Mouse (Mus musculus) liver, embryonic 14.5 days (tissue): ENCODE measurements at regions not wholly inside any gene's neighbourhood (a gene's known extent, or its start where the extent isn't known, plus 50 kb on each side); places are given as distances from the start of the nearest gene placed in this dataset.
"Not testable (repeated sequence)": the region's sequence is repeated elsewhere in the genome, so short reads cannot be mapped to it uniquely, and the experiment has no call there.

Experiments used
- ATAC-seq: fragments of 200-750 bp; cut with Nextera tagmentation; 2 replicates; pipeline ENCODE4 v1.8.0; 2017; ENCODE audit warnings: moderate number of reproducible peaks, mild to moderate bottlenecking, moderate library complexity; ENCODE audit not compliant: insufficient read depth
- DNase-seq, 3 experiments: peaks; one replicate each; pipeline ENCODE4 v3.0.0-alpha.2; 2012 to 2013; ENCODE audit warnings: low read depth in 3 of 3, low spot score in 3 of 3
- H3K27ac ChIP-seq: fragments of 300-500 bp; sonication (generic); 2 replicates; pipeline ENCODE4 v1.5.1; 2014; ENCODE audit warnings: moderate library complexity, mild to moderate bottlenecking, control low read depth, inconsistent platforms
- H3K27me3 ChIP-seq: fragments of 300-500 bp; sonication (generic); 2 replicates; pipeline ENCODE4 v1.6.1; 2014; ENCODE audit warnings: mild to moderate bottlenecking, low read length, moderate library complexity; ENCODE audit not compliant: control insufficient read depth, insufficient read depth
- H3K36me3 ChIP-seq: fragments of 300-500 bp; sonication (generic); replicated peaks from 2 replicates; pipeline ENCODE4 v1.6.1; 2014; ENCODE audit warnings: low read depth; ENCODE audit not compliant: control insufficient read depth, insufficient read depth
- H3K4me1 ChIP-seq, 2 experiments: fragments of 200-500 bp in 1 of 2; fragments of 300-500 bp in 1 of 2; sonication (generic) in 1 of 2; replicated peaks; 2 replicates each; pipeline ENCODE4 v1.6.1; 2012 to 2014; ENCODE audit warnings: antibody characterized with exemption in 1 of 2, inconsistent platforms in 1 of 2, low read length in 1 of 2; ENCODE audit not compliant: control insufficient read depth in 2 of 2, insufficient read depth in 2 of 2
- H3K4me2 ChIP-seq: fragments of 300-500 bp; sonication (generic); 2 replicates; pipeline ENCODE4 v1.6.1; 2014; ENCODE audit warnings: low read depth, mild to moderate bottlenecking, control low read depth, moderate library complexity
- H3K4me3 ChIP-seq, 2 experiments: fragments of 200-500 bp in 1 of 2; fragments of 300-500 bp in 1 of 2; sonication (generic) in 1 of 2; 2 replicates each; pipeline ENCODE4 v1.5.1; 2012 to 2014; ENCODE audit warnings: low read depth in 2 of 2, low read length in 2 of 2, mild to moderate bottlenecking in 2 of 2, control low read depth in 1 of 2, inconsistent platforms in 1 of 2, moderate library complexity in 1 of 2; ENCODE audit not compliant: insufficient read depth in 1 of 2
- H3K9ac ChIP-seq: fragments of 300-500 bp; sonication (generic); replicated peaks from 2 replicates; pipeline ENCODE4 v1.6.1; 2014; ENCODE audit warnings: mild to moderate bottlenecking, control low read depth, moderate library complexity
- H3K9me3 ChIP-seq: fragments of 300-500 bp; sonication (generic); 2 replicates; pipeline ENCODE4 v1.6.1; 2016; ENCODE audit warnings: low read length, mixed read lengths; ENCODE audit not compliant: control insufficient read depth
- CTCF ChIP-seq: IDR thresholded peaks from 2 replicates; pipeline ENCODE4 v1.5.1; 2016; ENCODE audit warnings: antibody characterized with exemption, low read depth, control low read depth
- EP300 ChIP-seq: IDR thresholded peaks from 2 replicates; pipeline ENCODE4 v1.6.1; 2016; ENCODE audit warnings: antibody characterized with exemption, low read depth
- WGBS: fragments of 180-500 bp; shearing (Covaris S2); extraction: QIAGEN DNeasy Blood & Tissue Kit; methylation state at CpG from one replicate; pipeline ENCODE4 v1.1.7; 2014; ENCODE audit not compliant: insufficient replicate concordance; 5-methylcytosine and 5-hydroxymethylcytosine counted together

DNA sequence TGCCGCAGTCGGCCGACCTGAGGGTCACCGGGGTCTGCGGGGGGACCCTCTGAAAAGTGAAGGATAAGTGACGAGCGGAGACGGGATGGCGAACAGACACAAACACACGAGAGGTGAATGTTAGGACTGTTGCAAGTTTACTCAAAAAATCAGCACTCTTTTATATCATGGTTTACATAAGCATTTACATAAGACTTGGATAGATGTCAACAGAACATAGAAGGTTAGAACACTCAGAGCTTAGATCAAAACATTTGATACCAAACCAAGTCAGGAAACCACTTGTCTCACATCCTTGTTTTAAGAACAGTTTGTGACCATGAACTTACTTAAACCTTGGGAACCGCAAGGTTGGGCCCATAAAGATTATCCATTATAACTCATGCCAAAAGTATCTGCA lies 1033.6 kb upstream of the Sel1l start:
- not testable (repeated sequence) for DNase-seq, ATAC-seq, H3K36me3 ChIP-seq, H3K4me2 ChIP-seq, H3K9me3 ChIP-seq, H3K9ac ChIP-seq, H3K27ac ChIP-seq, H3K4me1 ChIP-seq, H3K27me3 ChIP-seq, H3K4me3 ChIP-seq
- 84% methylated on average over 6 of the region's 11 CpGs for WGBS

- H3K4me1 ChIP-seq: no peaks in the 10 kb centered on the region
- no peak overlapping the region for H3K9ac ChIP-seq
- 72% methylated on average over 3 of the region's 3 CpGs for WGBS
- H3K27ac ChIP-seq: no peak overlapping the region
- no peak for DNase-seq
- no peaks in the 10 kb centered on the region for H3K27me3 ChIP-seq
- H3K36me3 ChIP-seq: no peaks in the 10 kb centered on the region
- H3K4me3 ChIP-seq: no peak overlapping the region
- H3K4me2 ChIP-seq: no peak overlapping the region
- no peak for TF ChIP-seq EP300
- ATAC-seq: no peak
- H3K9me3 ChIP-seq: no peaks in the 10 kb centered on the region
Measured at GRCm38 (mm10) chr12:92873602-92874001, 1024.6 kb upstream of the Sel1l start.

- Histone ChIP-seq H3K27ac (no peak overlapping the region), H3K4me2 (no peak overlapping the region), H3K9ac (no peak overlapping the region), H3K4me3 (no peak overlapping the region), H3K27me3 (no peaks in the 10 kb centered on the region), H3K36me3 (no peaks in the 10 kb centered on the region), H3K4me1 (no peaks in the 10 kb centered on the region), H3K9me3 (no peaks in the 10 kb centered on the region)
- 52% methylated on average over 3 of the region's 3 CpGs for WGBS
- DNase-seq: no peak
- ATAC-seq: no peak
- TF ChIP-seq CTCF (no peak), EP300 (no peak)
Measured at GRCm38 (mm10) chr12:92869336-92869735, 1020.4 kb upstream of the Sel1l start.

DNA sequence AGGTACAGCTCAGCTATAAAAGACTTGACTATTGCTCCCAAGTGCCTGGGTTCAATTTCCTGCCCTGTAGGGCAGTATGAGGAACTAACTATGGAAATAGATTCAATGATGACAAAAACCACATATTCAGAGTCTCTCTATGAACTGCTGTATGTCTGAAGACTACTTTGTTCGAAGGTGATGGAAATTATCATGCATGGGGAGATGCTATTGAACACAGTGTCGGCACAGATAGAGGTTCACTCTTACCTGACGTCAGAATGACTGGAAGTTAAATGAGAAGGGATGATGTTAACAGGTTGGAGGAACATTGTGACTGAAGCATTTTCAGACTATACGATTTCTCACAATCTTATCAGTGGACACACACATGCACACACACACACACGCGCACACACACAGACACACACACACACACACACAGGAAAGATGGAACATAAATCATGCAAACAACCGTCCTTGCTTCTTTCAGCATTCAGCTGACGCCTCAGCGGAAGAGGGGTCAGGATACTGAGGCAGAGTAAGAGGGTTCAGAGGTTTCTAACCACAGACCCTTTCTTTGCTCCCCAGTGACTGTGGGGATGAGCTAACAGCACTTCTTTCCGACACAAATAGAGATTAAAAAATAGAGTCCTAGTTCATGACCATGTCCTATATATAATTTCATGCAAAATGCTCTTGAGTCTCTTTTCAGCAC lies 974.3 kb upstream of the Sel1l start:
- no peak for DNase-seq
- Histone ChIP-seq H3K4me3 (no peak overlapping the region), H3K27me3 (no peaks in the 10 kb centered on the region), H3K36me3 (no peaks in the 10 kb centered on the region), H3K9ac (no peak overlapping the region), H3K4me1 (no peaks in the 10 kb centered on the region), H3K27ac (no peak overlapping the region), H3K9me3 (no peaks in the 10 kb centered on the region), H3K4me2 (no peak overlapping the region)
- 58% methylated on average over 10 of the region's 10 CpGs for WGBS
- TF ChIP-seq CTCF: no peak
- TF ChIP-seq EP300: no peak
- ATAC-seq: no peak

DNA sequence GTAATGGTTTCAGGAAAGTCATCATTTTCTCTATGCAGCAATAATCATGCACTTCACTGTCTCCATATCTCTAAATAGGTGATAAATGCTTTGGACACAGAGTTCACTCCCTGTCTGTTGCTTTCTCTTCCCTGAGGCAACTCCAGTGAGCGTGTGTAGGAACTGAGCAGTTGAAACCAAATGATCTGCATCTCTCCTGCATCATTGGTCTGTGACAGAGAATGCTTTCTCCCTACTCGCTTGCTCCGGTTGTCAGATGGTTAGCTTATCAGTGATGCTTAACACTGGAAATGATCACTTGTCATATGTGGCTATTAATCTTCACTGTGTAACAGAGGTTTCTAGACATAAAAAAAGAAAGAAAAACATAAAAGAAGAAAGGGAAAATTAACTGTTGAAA lies 969.7 kb upstream of the Sel1l start:
- 69% methylated on average over 3 of the region's 3 CpGs for WGBS
- H3K36me3 ChIP-seq: no peaks in the 10 kb centered on the region
- TF ChIP-seq CTCF (no peak), EP300 (no peak)
- DNase-seq (no peak), ATAC-seq (no peak)
- no peaks in the 10 kb centered on the region for H3K9me3 ChIP-seq
- H3K27me3 ChIP-seq: no peaks in the 10 kb centered on the region
- H3K9ac ChIP-seq: no peak overlapping the region
- H3K4me2 ChIP-seq: no peak overlapping the region
- no peak overlapping the region for H3K4me3 ChIP-seq
- H3K27ac ChIP-seq: no peak overlapping the region
- H3K4me1 ChIP-seq: no peaks in the 10 kb centered on the region
